Mouse (Mus musculus): Measurements from ENCODE around the gene Psmb7. TPM values are rescaled to one million over a fixed set of nuclear protein-coding genes. Genes with fewer than 3 reads are reported as not detected.

The Psmb7 gene
- polyA plus RNA-seq, 2 experiments = 253 to 265 TPM

DNA sequence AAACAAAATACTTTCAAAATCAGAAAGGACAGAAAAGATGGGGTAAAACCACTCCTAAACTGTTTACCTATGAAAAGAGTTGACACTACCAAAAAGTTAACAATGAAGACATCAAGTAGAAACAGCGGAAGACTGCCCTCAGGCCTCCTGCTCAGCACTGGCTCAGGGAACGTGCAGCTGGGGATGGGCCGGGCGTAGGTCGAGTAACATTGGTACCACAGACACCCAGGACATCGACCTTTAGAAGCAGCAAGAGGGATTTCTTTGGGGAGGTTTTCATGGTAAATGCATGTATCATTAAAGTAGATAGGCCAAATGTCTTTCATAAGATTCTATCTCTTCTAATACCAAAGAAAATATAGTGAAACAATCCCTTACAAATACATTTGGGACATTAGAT, 31.3 kb downstream of the Psmb7 start:
- no peaks in the 10 kb centered on the region for H3K4me1 ChIP-seq (ENCODE audit: control insufficient read depth, insufficient read depth, low read length)
- H3K27ac ChIP-seq (replicated peaks; ENCODE audit: low read depth, low read length) = no peak overlapping the region
- no peaks in the 10 kb centered on the region for H3K27me3 ChIP-seq (ENCODE audit: control insufficient read depth, insufficient read depth, low read length)
- H3K9me3 ChIP-seq (ENCODE audit: control insufficient read depth, low read length) = no peaks in the 10 kb centered on the region
- 91% methylated on average over 6 of the region's 6 CpGs for WGBS
- peaks cover 21% of the 10 kb centered on the region for H3K36me3 ChIP-seq (ENCODE audit: control insufficient read depth, insufficient read depth, low read length)
- DNase-seq (ENCODE audit: low spot score) = no peak
- no peak overlapping the region for H3K9ac ChIP-seq (ENCODE audit: low read depth, low read length, severe bottlenecking)
- no peak for ATAC-seq (ENCODE audit: low FRiP score, low read depth)
- no peak overlapping the region for H3K4me2 ChIP-seq (replicated peaks; ENCODE audit: low read depth, low read length, severe bottlenecking)
- no peak overlapping the region for H3K4me3 ChIP-seq (replicated peaks; ENCODE audit: low read length)
- no peak for TF ChIP-seq POLR2A (IDR thresholded peaks at IDR 0.05; ENCODE audit: borderline replicate concordance, extremely low read depth, insufficient read depth, insufficient read length)

DNA sequence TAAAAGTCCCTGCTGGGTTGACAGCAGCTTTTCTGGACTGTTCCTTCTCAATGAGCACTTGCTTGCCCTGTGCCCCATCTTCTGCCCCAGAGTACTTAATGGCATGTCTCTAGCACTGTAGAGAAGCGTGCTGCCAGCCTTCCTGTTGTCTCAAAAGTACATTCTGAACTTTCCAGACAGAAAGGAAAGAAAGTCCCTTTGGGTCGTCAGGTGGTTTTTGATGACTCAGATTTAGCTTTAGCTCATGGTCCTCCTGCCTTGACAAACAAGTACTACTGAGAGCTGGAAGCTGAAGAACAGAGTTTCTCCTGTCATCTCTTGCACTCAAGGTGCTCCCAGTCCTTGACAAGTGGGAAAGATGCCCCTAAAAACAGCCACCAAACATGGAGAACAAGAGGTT, 33.7 kb downstream of the Psmb7 start:
- DNase-seq (ENCODE audit: low spot score) (no peak), ATAC-seq (ENCODE audit: low FRiP score, low read depth) (no peak)
- no peak for TF ChIP-seq POLR2A (IDR thresholded peaks at IDR 0.05; ENCODE audit: borderline replicate concordance, extremely low read depth, insufficient read depth, insufficient read length)
- Histone ChIP-seq H3K27me3 (ENCODE audit: control insufficient read depth, insufficient read depth, low read length) (no peaks in the 10 kb centered on the region), H3K4me1 (ENCODE audit: control insufficient read depth, insufficient read depth, low read length) (no peaks in the 10 kb centered on the region), H3K36me3 (ENCODE audit: control insufficient read depth, insufficient read depth, low read length) (peaks cover 26% of the 10 kb centered on the region), H3K9ac (ENCODE audit: low read depth, low read length, severe bottlenecking) (no peak overlapping the region), H3K4me3 (replicated peaks; ENCODE audit: low read length) (no peak overlapping the region), H3K27ac (replicated peaks; ENCODE audit: low read depth, low read length) (no peak overlapping the region), H3K4me2 (replicated peaks; ENCODE audit: low read depth, low read length, severe bottlenecking) (no peak overlapping the region), H3K9me3 (ENCODE audit: control insufficient read depth, low read length) (no peaks in the 10 kb centered on the region)
- 88% methylated on average over 2 of the region's 2 CpGs for WGBS

GRCm38 (mm10) chr2:38609310-38609709, 34.6 kb downstream of the Psmb7 start:
- peaks cover 26% of the 10 kb centered on the region for H3K36me3 ChIP-seq (ENCODE audit: control insufficient read depth, insufficient read depth, low read length)
- ATAC-seq (ENCODE audit: low FRiP score, low read depth) (no peak), DNase-seq (ENCODE audit: low spot score) (no peak)
- H3K4me1 ChIP-seq (ENCODE audit: control insufficient read depth, insufficient read depth, low read length) = no peaks in the 10 kb centered on the region
- no peaks in the 10 kb centered on the region for H3K9me3 ChIP-seq (ENCODE audit: control insufficient read depth, low read length)
- WGBS = 89% methylated on average over 11 of the region's 11 CpGs
- no peak overlapping the region for H3K27ac ChIP-seq (replicated peaks; ENCODE audit: low read depth, low read length)
- H3K27me3 ChIP-seq (ENCODE audit: control insufficient read depth, insufficient read depth, low read length) = no peaks in the 10 kb centered on the region
- no peak overlapping the region for H3K9ac ChIP-seq (ENCODE audit: low read depth, low read length, severe bottlenecking)
- no peak overlapping the region for H3K4me3 ChIP-seq (replicated peaks; ENCODE audit: low read length)
- TF ChIP-seq POLR2A (IDR thresholded peaks at IDR 0.05; ENCODE audit: borderline replicate concordance, extremely low read depth, insufficient read depth, insufficient read length) = no peak
- no peak overlapping the region for H3K4me2 ChIP-seq (replicated peaks; ENCODE audit: low read depth, low read length, severe bottlenecking)

DNA sequence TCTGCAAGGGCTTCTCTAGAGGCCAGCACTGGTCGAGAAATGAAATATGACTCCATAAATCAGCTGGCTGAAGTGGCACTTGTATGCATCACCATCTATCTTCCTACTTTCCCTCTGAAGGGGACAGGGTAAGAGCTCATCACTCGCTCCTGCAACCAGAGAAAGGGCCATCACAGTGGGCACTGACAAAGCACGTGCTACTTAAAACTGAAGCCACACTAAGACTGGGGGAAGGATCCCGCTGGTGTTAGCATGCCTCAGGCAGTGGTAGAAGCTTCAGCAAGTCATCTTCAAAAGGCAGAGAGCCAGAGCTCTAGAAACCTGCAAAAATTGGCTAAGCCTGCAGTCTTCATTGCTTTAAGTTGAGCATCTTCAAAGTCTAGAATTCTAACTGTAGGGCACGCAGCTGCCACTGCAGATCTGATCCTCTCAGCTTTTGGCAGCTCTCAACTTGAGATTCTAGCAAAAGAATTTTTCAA, 35.0 kb downstream of the Psmb7 start:
- no peaks in the 10 kb centered on the region for H3K4me1 ChIP-seq (ENCODE audit: control insufficient read depth, insufficient read depth, low read length)
- no peak overlapping the region for H3K9ac ChIP-seq (ENCODE audit: low read depth, low read length, severe bottlenecking)
- TF ChIP-seq POLR2A (IDR thresholded peaks at IDR 0.05; ENCODE audit: borderline replicate concordance, extremely low read depth, insufficient read depth, insufficient read length) = no peak
- H3K27ac ChIP-seq (replicated peaks; ENCODE audit: low read depth, low read length) = no peak overlapping the region
- H3K9me3 ChIP-seq (ENCODE audit: control insufficient read depth, low read length) = no peaks in the 10 kb centered on the region
- H3K27me3 ChIP-seq (ENCODE audit: control insufficient read depth, insufficient read depth, low read length) = no peaks in the 10 kb centered on the region
- H3K4me2 ChIP-seq (replicated peaks; ENCODE audit: low read depth, low read length, severe bottlenecking) = no peak overlapping the region
- ATAC-seq (ENCODE audit: low FRiP score, low read depth) (no peak), DNase-seq (ENCODE audit: low spot score) (no peak)
- WGBS = 87% methylated on average over 5 of the region's 5 CpGs
- peaks cover 26% of the 10 kb centered on the region for H3K36me3 ChIP-seq (ENCODE audit: control insufficient read depth, insufficient read depth, low read length)
- H3K4me3 ChIP-seq (replicated peaks; ENCODE audit: low read length) = no peak overlapping the region

GRCm38 (mm10) chr2:38607716-38608115, 36.2 kb downstream of the Psmb7 start:
- H3K27me3 ChIP-seq (ENCODE audit: control insufficient read depth, insufficient read depth, low read length) = no peaks in the 10 kb centered on the region
- H3K9me3 ChIP-seq (ENCODE audit: control insufficient read depth, low read length) = no peaks in the 10 kb centered on the region
- H3K4me2 ChIP-seq (replicated peaks; ENCODE audit: low read depth, low read length, severe bottlenecking) = no peak overlapping the region
- no peak overlapping the region for H3K4me3 ChIP-seq (replicated peaks; ENCODE audit: low read length)
- no peak for ATAC-seq (ENCODE audit: low FRiP score, low read depth)
- H3K9ac ChIP-seq (ENCODE audit: low read depth, low read length, severe bottlenecking) = no peak overlapping the region
- H3K4me1 ChIP-seq (ENCODE audit: control insufficient read depth, insufficient read depth, low read length) = no peaks in the 10 kb centered on the region
- no peak overlapping the region for H3K27ac ChIP-seq (replicated peaks; ENCODE audit: low read depth, low read length)
- peaks cover 17% of the 10 kb centered on the region for H3K36me3 ChIP-seq (ENCODE audit: control insufficient read depth, insufficient read depth, low read length)
- WGBS = 72% methylated on average over 1 of the region's 1 CpGs
- DNase-seq (ENCODE audit: low spot score) = no peak
- TF ChIP-seq POLR2A (IDR thresholded peaks at IDR 0.05; ENCODE audit: borderline replicate concordance, extremely low read depth, insufficient read depth, insufficient read length) = no peak

DNA sequence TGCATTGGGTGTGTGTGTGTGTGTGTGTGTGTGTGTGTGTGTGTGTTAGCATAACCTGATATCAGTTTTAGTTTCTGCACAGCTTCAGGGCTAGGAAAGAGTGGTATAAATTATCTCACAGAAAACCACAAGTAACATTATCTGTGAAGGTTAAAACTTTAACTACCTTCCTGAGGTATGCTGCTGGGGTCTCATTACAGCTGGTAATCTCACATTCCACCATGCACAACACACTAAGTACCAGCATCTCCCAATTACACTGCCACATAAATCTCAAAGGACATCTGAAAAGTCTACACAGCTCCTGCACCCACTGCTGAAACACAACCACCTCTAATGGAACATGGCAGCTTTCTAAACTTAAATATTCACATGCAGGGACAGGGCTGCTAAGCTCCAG, 43.0 kb downstream of the Psmb7 start:
- Histone ChIP-seq H3K4me1 (ENCODE audit: control insufficient read depth, insufficient read depth, low read length) (no peaks in the 10 kb centered on the region), H3K9ac (ENCODE audit: low read depth, low read length, severe bottlenecking) (no peak overlapping the region), H3K4me2 (replicated peaks; ENCODE audit: low read depth, low read length, severe bottlenecking) (no peak overlapping the region), H3K27me3 (ENCODE audit: control insufficient read depth, insufficient read depth, low read length) (no peaks in the 10 kb centered on the region), H3K36me3 (ENCODE audit: control insufficient read depth, insufficient read depth, low read length) (peaks cover 4% of the 10 kb centered on the region; the same call in 1 of the 2 replicates), H3K9me3 (ENCODE audit: control insufficient read depth, low read length) (no peaks in the 10 kb centered on the region), H3K27ac (replicated peaks; ENCODE audit: low read depth, low read length) (no peak overlapping the region), H3K4me3 (replicated peaks; ENCODE audit: low read length) (no peak overlapping the region)
- DNase-seq (ENCODE audit: low spot score) (no peak), ATAC-seq (ENCODE audit: low FRiP score, low read depth) (no peak)
- no peak for TF ChIP-seq POLR2A (IDR thresholded peaks at IDR 0.05; ENCODE audit: borderline replicate concordance, extremely low read depth, insufficient read depth, insufficient read length)

Data from limb, embryonic 14.5 days (tissue).